Mouse (Mus musculus) lung, postnatal 14 days (tissue): ENCODE results near the gene Nt5m.
"Not testable (repeated sequence)": the region's sequence is repeated elsewhere in the genome, so short reads cannot be mapped to it uniquely, and the experiment has no call there.

Source experiments
- DNase-seq: peaks from one replicate; pipeline ENCODE4 v3.0.0; 2021

Nt5m gene

DNA sequence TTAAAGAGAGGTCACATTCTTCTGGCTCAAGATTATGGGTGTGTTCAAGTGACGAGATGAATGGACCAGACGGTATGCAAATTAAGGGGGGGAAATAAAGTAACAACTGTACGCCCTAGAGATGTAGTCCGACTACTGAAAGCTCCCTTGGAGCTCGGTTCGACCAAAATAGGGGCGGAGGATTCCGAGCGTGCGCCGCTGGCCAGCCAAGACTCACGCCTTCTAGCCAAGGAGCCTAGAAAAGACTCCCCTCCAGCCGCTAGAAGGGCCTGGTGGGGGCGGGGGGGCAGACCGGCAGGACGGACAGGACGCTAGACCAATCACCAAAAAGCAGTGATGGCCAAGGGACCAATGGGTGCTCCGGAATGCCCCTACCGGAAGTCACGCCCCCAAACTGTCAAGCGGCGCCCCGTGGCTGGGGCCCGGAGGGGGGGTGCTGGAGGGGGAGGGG is at the start of gene Nt5m:
TSS of gene Nt5m (plus strand) at position 440 of the 451 bp plus-strand sequence.
- DNase-seq: peak; percentile 96

DNA sequence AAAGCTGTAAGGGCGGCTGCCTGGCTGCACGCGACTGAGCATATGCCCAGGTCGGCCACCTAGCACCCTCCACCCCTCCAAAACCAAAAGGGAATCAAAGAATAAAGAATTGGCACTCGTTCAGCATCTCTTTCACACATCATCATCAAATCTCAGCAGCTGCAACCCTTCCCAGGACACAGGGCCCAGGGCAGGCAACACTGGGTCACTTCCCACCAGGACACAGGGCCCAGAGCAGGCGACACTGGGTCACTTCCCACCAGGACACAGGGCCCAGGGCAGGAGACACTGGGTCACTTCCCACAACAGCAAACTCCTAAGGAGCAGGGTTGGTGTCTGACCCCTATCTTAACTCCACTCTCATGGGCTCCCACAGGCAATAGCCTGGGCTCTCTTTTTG is 45.9 kb upstream of the Nt5m start:
- no peak for DNase-seq

- DNase-seq: no peak
These were observed 38.8 kb upstream of the Nt5m start for GRCm38 (mm10) chr11:59800412-59800811.

DNA sequence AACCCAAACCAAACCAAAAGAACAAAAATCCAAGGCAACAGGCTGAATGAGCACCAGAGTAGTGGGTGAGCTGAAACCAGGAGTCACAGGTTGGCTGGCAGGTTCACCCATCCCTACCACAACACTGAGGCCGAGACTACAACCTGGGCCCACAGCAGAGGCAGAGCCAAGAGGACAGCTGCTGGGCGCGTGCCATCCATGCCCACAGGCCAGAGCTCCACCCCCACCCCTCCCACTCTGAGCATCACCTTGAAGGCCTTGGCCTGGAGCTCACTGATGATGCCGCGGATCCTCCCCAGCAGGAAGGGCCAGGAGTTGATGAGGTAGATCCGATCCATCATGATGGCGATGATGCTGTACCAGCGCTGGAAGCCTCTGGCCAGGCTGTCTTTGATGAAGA is 37.4 kb upstream of the Nt5m start:
- no peak for DNase-seq

DNA sequence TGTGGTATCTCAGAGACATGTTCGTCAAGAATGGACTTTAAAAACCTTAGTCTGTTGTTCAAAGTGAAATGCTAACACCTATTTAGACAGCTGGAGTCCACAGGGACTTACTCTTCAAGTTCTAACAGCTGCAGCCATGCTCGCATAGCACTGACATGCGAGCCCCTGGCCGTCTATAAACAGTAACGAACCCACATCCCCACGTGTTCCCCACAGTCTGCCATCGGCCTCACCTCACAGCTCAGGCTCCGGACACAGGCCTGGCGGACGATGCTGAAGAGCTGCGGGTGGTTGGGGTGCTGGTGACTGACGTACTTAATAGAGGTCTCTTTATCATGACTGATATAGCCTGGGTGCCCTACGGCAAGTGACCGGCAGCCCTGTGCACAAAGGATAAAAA is 35.7 kb upstream of the Nt5m start:
- no peak for DNase-seq

GRCm38 (mm10) chr11:59804409-59805110 is 34.7 kb upstream of the Nt5m start:
- DNase-seq: no peak

DNA sequence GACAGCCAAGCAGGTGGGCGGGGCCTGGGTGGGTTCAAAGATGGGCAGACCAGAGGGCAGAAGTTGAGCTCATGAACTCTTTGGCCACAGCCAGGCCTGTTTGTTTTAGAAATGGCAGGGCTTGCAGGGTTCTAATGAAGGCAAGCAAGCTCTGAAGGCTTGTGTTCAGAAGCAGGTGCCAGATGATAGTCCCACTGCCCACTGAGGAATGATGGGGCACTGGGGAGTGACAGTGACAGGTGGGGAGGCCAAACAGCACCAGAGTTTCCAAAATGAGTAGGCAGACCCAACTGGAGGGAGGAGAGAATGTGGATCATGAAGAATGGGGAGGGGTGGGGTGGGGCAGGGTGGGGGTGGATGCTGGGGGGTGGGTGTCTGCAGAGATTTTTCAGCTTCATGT is 34.0 kb upstream of the Nt5m start:
- no peak for DNase-seq

GRCm38 (mm10) chr11:59805656-59806055 is 33.6 kb upstream of the Nt5m start:
- no peak for DNase-seq

- no peak for DNase-seq
These were observed 30.9 kb upstream of the Nt5m start for GRCm38 (mm10) chr11:59808170-59808960.

GRCm38 (mm10) chr11:59809071-59809669 is 30.1 kb upstream of the Nt5m start:
- peak; percentile 57 for DNase-seq

- peak; percentile 86 for DNase-seq
These were observed 29.4 kb upstream of the Nt5m start, which contains the start of gene Flcn for GRCm38 (mm10) chr11:59809670-59810474. TSS of gene Flcn (minus strand) at chr11:59810016.

GRCm38 (mm10) chr11:59810480-59811158 is 28.6 kb upstream of the Nt5m start:
- no peak for DNase-seq

DNA sequence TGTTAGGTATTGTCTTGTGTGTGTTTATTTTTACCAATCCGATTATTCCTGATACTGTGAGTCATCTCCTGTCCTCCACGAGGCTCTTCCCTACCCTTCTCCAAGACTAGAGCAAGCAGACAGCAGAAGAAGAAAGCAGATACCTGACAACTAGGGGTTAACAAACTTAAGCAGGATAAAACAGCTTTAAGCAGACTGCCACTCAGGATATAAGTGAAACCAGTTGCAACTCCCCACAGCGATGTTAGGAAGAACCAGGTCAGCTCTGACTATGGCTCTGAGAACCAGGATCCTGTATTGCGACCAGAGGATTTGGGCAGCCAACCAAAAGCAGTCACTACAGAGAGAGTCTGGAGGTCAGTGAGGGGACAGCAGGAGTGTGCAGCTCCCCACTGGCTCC is 28.0 kb upstream of the Nt5m start:
- DNase-seq: no peak

DNA sequence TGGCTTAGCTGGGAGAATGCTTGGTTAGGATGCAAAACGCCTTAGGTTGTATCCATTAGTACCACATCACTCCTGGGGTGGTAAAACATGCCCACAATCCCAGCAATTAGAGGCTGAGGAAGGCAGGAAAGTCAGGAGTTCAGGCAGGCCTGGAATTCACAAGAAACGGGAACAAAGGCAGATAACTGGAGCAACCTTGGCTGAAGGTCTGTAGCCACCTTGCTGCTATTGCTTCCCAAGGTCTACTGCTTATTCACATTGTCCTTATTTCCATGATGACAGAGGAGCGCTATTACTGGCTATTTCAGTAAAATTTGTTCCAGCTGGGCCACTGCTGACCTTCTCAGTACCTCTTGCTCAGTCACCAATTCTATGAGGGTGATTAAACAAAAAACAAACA is 26.0 kb upstream of the Nt5m start:
- no peak for DNase-seq

GRCm38 (mm10) chr11:59814311-59814710 is 24.9 kb upstream of the Nt5m start:
- no peak for DNase-seq

DNA sequence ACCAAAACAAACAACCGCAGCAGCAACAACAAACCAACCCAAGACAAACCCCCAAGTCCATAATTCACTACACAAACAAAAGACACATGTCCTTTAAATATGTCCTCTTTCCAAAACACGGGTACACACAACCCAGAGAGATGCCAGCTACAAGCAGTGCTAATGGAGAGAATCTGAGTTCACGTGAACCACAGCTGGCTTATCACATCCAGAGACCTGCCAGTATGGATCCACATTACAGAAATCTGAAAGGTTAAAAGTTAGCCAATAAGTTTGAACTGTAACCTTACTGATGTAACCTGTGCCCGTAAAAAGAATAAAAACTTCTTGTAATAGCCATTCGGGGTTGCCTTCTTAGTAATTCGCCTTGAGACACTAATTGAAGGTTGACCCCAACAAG is 24.3 kb upstream of the Nt5m start:
- DNase-seq: no peak

DNA sequence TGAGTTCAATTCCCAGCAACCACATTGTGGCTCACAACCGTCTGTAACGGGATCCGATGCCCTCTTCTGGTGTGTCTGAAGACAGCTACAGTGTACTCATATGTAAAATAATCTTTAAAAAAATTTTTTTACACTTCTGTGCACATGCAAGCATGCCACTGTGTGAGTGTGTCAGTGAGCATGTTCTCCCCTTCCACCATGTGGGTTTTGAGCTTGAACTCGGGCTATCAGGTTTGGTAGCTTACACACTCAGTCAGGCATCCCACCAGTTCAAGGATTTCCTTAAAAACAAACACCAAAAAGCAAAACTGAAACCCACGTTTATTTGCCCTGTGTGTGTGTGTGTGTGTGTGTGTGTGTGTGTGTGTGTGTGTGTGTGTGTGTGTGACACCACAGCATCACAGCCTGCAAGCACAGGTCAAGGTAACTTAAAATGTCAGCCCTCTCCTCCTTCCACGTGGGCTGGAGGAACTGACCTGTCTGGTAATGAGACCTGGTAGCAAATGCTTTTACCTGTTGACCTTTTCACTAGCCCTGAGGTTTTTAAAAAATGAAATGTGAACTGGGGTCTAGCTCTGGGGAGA is 23.7 kb upstream of the Nt5m start:
- DNase-seq: no peak

GRCm38 (mm10) chr11:59817916-59818315 is 21.3 kb upstream of the Nt5m start:
- DNase-seq: no peak

DNA sequence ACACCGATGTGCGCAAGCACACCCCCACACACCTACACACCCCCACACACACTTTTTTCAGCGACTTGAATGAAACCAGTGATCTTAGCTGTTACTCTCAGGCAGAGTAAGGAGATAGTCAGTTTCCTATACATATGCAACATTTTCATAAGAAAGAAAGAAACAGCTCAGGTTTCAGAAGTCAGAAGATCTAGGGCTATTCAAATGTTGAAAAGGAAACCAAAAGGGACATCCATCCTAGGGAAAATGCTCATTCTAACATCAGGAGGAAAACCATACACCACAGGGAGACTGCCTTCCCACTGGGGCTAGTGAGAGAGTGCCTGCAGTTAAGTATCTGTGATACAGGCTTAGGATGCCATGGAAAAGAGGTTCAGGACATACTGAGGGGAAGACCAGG is 17.6 kb upstream of the Nt5m start:
- DNase-seq: no peak

DNA sequence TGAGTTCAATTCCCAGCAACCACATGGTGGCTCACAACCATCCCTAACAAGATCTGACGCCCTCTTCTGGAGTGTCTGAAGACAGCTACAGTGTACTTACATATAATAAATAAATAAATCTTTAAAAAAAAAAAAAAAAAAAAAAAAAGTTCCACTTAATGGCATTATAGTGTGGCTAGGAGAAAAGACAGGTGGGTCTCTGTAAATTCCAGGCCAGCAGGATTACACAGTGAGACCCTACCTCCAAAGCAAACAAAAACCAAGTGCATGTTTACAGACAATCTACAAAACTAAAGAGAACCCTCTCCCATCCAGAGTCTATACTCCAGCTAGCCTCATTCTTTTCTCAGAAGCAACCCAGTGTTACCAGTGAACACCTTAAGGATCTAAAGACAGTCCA is 1.5 kb upstream of the Nt5m start:
- not testable (repeated sequence) for DNase-seq

DNA sequence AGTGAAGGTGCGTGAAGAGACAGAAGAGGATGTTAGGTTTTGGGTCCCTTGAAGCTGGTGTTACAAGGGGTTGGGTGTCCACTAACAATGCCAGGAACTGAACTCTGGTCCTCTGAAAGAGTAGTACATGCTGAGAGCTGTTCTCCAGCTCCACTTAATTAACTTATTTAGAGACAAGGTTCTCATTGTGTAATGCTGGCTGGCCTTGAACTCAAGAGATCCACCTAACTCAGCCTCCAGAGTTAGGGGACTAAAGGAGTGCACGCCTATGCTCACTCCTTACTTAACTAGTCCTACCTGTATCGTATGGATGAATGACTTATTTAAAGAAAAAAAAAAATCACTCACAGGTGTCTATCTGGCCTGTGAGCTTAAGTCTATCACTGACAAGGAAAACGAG is 821 bp upstream of the Nt5m start:
- DNase-seq: no peak
